12 mouse cellular contexts compared by ENCODE assay signal in the genomic region with DNA sequence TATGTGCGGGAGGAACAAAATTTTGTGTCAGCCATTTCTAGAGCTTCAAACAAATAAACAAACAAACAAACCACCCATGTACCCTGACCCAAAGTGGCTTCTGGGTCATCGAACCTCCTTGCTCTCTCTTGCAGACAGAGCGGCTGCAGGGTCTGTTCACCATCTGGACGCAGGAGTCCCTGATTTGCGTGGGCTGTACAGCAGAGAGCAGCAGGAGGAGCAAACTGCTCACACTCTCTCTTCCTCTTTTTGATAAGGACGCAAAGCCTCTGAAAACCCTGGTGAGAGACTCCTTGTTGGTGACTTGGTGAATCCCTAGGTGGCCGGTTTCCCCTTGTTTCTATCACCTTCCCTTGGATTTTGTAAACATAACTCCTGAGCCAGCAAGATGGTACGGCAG. TPM values are rescaled to one million over a fixed set of nuclear protein-coding genes. Genes with fewer than 3 reads are reported as not detected.
DNase-seq lines count a peak whose midpoint lies in the region; ATAC-seq and TF ChIP-seq lines count a peak whose summit lies in the region.
"Had no signal": no experiment of that assay in that cellular context is flagged by ENCODE, and none has a peak within 500 bp of the region (broad histone marks: within the 10 kb centered on the region; RNA-seq: fewer than 3 reads in every experiment).

No protein-coding gene starts in this region.

- peak; percentile 89 for TF ChIP-seq EP300 in CH12.LX (IDR thresholded peaks at IDR 0.05; ENCODE audit: low read length)

- ATAC-seq in common myeloid progenitor, adult 5-6 weeks (replicated peaks; ENCODE audit: low read depth, poor library complexity, severe bottlenecking), result peak; percentile 60
- no peak for ATAC-seq in intestine, embryonic 16.5 days
- ATAC-seq: forebrain, embryonic 15.5 days had no signal

- DNase-seq in spleen, postnatal 36 days (ENCODE audit: low spot score in 2 of 2), result peak; percentile 32 to 46
- no peak for DNase-seq in spleen, postnatal 4 days (ENCODE audit: low spot score in 2 of 2)
- peak; percentile 66 for DNase-seq in CH12.LX (ENCODE audit: extremely low read depth)
- DNase-seq in splenic B cell, adult 2 months (ENCODE audit: low read depth, low spot score), result peak; percentile 54
- DNase-seq in testis, postnatal 10 days (ENCODE audit: low spot score), result no peak

- H3K9ac ChIP-seq in CH12.LX (ENCODE audit: insufficient read depth, low read depth), result no peak overlapping the region
- H3K9ac ChIP-seq in intestine, embryonic 16.5 days (ENCODE audit: low read depth, low read length), result no peak overlapping the region
- H3K9ac ChIP-seq: embryonic facial prominence, embryonic 12.5 days; forebrain, embryonic 15.5 days; hindbrain, embryonic 12.5 days had no signal

- H3K27ac ChIP-seq in CH12.LX (ENCODE audit: insufficient read depth, low read depth), result no peak overlapping the region
- H3K27ac ChIP-seq in intestine, embryonic 16.5 days (ENCODE audit: low read length), result no peak overlapping the region
- H3K27ac ChIP-seq: embryonic facial prominence, embryonic 12.5 days; forebrain, embryonic 15.5 days; heart, embryonic 10.5 days; hindbrain, embryonic 12.5 days had no signal

- no peak for TF ChIP-seq POLR2A in CH12.LX (IDR thresholded peaks at IDR 0.05; ENCODE audit: low read depth, low read length)

- no peak overlapping the region for H3K4me3 ChIP-seq in CH12.LX (replicated peaks in 1 of 3; ENCODE audit: low read depth in 2 of 3, low read length in 2 of 3, poor library complexity in 1 of 3)
- H3K4me3 ChIP-seq in intestine, embryonic 16.5 days (ENCODE audit: low read length), result no peak overlapping the region
- H3K4me3 ChIP-seq: embryonic facial prominence, embryonic 12.5 days; forebrain, embryonic 15.5 days; heart, embryonic 10.5 days; hindbrain, embryonic 12.5 days had no signal

- peaks cover 7 to 23% of the 10 kb centered on the region in 2 experiments for H3K4me1 ChIP-seq in CH12.LX (ENCODE audit: control insufficient read depth in 1 of 2, insufficient read depth in 2 of 2)
- no peaks in the 10 kb centered on the region for H3K4me1 ChIP-seq in intestine, embryonic 16.5 days (ENCODE audit: control insufficient read depth, insufficient read depth, low read length)
- H3K4me1 ChIP-seq: embryonic facial prominence, embryonic 12.5 days; forebrain, embryonic 15.5 days; heart, embryonic 10.5 days; hindbrain, embryonic 12.5 days had no signal

- peaks cover 0 to 24% of the 10 kb centered on the region in 2 experiments for H3K36me3 ChIP-seq in CH12.LX (replicated peaks in 1 of 2; ENCODE audit: control insufficient read depth in 1 of 2, insufficient read depth in 1 of 2, low read length in 1 of 2)
- no peaks in the 10 kb centered on the region for H3K36me3 ChIP-seq in splenic B cell, adult 2 months (ENCODE audit: control insufficient read depth, insufficient read depth, low read length, poor library complexity, severe bottlenecking)
- H3K36me3 ChIP-seq in intestine, embryonic 16.5 days (ENCODE audit: control insufficient read depth, insufficient read depth, low read length), result no peaks in the 10 kb centered on the region
- H3K36me3 ChIP-seq: embryonic facial prominence, embryonic 12.5 days; forebrain, embryonic 15.5 days; heart, embryonic 10.5 days; hindbrain, embryonic 12.5 days had no signal

- peaks cover 5% of the 10 kb centered on the region for H3K9me3 ChIP-seq in CH12.LX (replicated peaks; ENCODE audit: low read length)
- no peaks in the 10 kb centered on the region for H3K9me3 ChIP-seq in intestine, embryonic 16.5 days (ENCODE audit: control insufficient read depth, low read length)
- H3K9me3 ChIP-seq: embryonic facial prominence, embryonic 12.5 days; heart, embryonic 10.5 days had no signal

- WGBS in intestine, embryonic 16.5 days, result 80% methylated on average over 8 of the region's 8 CpGs

- no peaks in the 10 kb centered on the region for H3K27me3 ChIP-seq in CH12.LX (replicated peaks)
- H3K27me3 ChIP-seq in splenic B cell, adult 2 months (ENCODE audit: control insufficient read depth, insufficient read depth, low read length, poor library complexity, severe bottlenecking), result no peaks in the 10 kb centered on the region
- H3K27me3 ChIP-seq in intestine, embryonic 16.5 days (replicated peaks; ENCODE audit: control insufficient read depth, insufficient read depth, low read length), result no peaks in the 10 kb centered on the region
- H3K27me3 ChIP-seq: embryonic facial prominence, embryonic 12.5 days; forebrain, embryonic 15.5 days; hindbrain, embryonic 12.5 days had no signal

- TF ChIP-seq CTCF in CH12.LX (conservative IDR thresholded peaks at IDR 0.05 in 1 of 2, IDR thresholded peaks at IDR 0.05 in 1 of 2; ENCODE audit: low read depth in 2 of 2, low read length in 2 of 2), result no peak

- dilution Hi-C loops in CH12.LX (cut with MboI; ENCODE audit: extremely low pct_ligation_motif_present, extremely low pct_unique_long_range_greater_than_20kb, low sequenced_read_pairs), result no loop called here

- no peak for TF ChIP-seq RAD21 in CH12.LX (IDR thresholded peaks at IDR 0.05; ENCODE audit: low read depth, low read length)

- in situ Hi-C loops in CH12.LX (cut with MboI; ENCODE audit: low pct_ligation_motif_present, low pct_unique_long_range_greater_than_20kb, low sequenced_read_pairs), result no loop called here

- H3K79me2 ChIP-seq in CH12.LX (replicated peaks; ENCODE audit: control insufficient read depth, extremely low read depth, insufficient read depth, poor library complexity, severe bottlenecking), result no peaks in the 10 kb centered on the region

- peak overlapping the region; percentile 45 for H3K4me2 ChIP-seq in CH12.LX (ENCODE audit: insufficient read depth, low read depth, poor library complexity, severe bottlenecking)
- H3K4me2 ChIP-seq in intestine, embryonic 16.5 days (ENCODE audit: low read depth, low read length), result no peak overlapping the region
- H3K4me2 ChIP-seq: embryonic facial prominence, embryonic 12.5 days; forebrain, embryonic 15.5 days; hindbrain, embryonic 12.5 days had no signal

TF ChIP-seq in CH12.LX, 34 proteins besides CTCF, POLR2A, EP300 and RAD21:
- no peak for TF ChIP-seq ZMIZ1 (IDR thresholded peaks at IDR 0.05; ENCODE audit: low read depth, low read length)
- TF ChIP-seq IRF4 (IDR thresholded peaks at IDR 0.05; ENCODE audit: low read depth, low read length), result peak; percentile 88
- TF ChIP-seq MXI1 (IDR thresholded peaks at IDR 0.05; ENCODE audit: low read depth, low read length), result no peak; the same call in 1 of the 2 replicates
- TF ChIP-seq ZKSCAN1 (IDR thresholded peaks at IDR 0.05; ENCODE audit: borderline replicate concordance, low read depth, low read length), result no peak
- TF ChIP-seq HCFC1 (IDR thresholded peaks at IDR 0.05; ENCODE audit: low read depth, low read length), result no peak
- 0 out of 2 replicates have a peak, but pooled peaks have one; percentile 25 for TF ChIP-seq BHLHE40 (IDR thresholded peaks at IDR 0.05; ENCODE audit: low read depth, low read length)
- TF ChIP-seq MAZ (IDR thresholded peaks at IDR 0.05; ENCODE audit: low read depth, low read length), result no peak
- no peak for TF ChIP-seq TBP (conservative IDR thresholded peaks at IDR 0.05; ENCODE audit: low read depth, low read length)
- TF ChIP-seq RCOR1 (conservative IDR thresholded peaks at IDR 0.05; ENCODE audit: low read depth, low read length), result no peak

RNA-seq across cellular contexts. Expression of a gene that starts 15.5 kb away (rescaled TPM):
- total RNA-seq in CH12.LX (2012; rRNA removed), result 1.3 TPM in 2 replicates
- total RNA-seq in CH12.LX (2014; rRNA removed), result 0.36 and 0.63 TPM in 2 replicates
- 1.3 and 1.5 TPM in 2 replicates for polyA plus RNA-seq in CH12.LX (2012; ENCODE audit: insufficient read length, low read depth)
- 2.6 and 9.0 TPM in 2 replicates for total RNA-seq in common myeloid progenitor, adult 5-6 weeks (2017)
- 2.6 and 2.8 TPM in 2 replicates for polyA plus RNA-seq in intestine, embryonic 16.5 days (2015; fragmentation: Nextera tagmentation; extraction: Ambion mirVana)

RNA-seq across cellular contexts. Expression of a gene that starts 38.8 kb away (rescaled TPM):
- 9.6 and 12.3 TPM in 2 replicates for total RNA-seq in CH12.LX (2012; rRNA removed)
- 12.7 and 15.4 TPM in 2 replicates for total RNA-seq in CH12.LX (2014; rRNA removed)
- 17.4 and 21.5 TPM in 2 replicates for polyA plus RNA-seq in CH12.LX (2012; ENCODE audit: insufficient read length, low read depth)
- total RNA-seq in common myeloid progenitor, adult 5-6 weeks (2017), result 3.0 and 3.2 TPM in 2 replicates
- 0.77 and 1.4 TPM in 2 replicates for polyA plus RNA-seq in intestine, embryonic 16.5 days (2015; fragmentation: Nextera tagmentation; extraction: Ambion mirVana)

RNA-seq across cellular contexts. Expression of a gene that starts 50.7 kb away (rescaled TPM):
- total RNA-seq in CH12.LX (2012; rRNA removed), result not detected in 2 replicates
- not detected in 2 replicates for total RNA-seq in CH12.LX (2014; rRNA removed)
- not detected in 2 replicates for polyA plus RNA-seq in CH12.LX (2012; ENCODE audit: insufficient read length, low read depth)
- total RNA-seq in common myeloid progenitor, adult 5-6 weeks (2017), result 34.6 and 40.7 TPM in 2 replicates
- polyA plus RNA-seq in intestine, embryonic 16.5 days (2015; fragmentation: Nextera tagmentation; extraction: Ambion mirVana), result 0.44 and 0.68 TPM in 2 replicates
- polyA plus RNA-seq: heart, embryonic 14.5 days had no signal

Comparison
In these comparisons a context has a peak if more than half of its experiments do, and no peak if none do; other contexts are left out.
1. DNase-seq: peak in spleen, postnatal 36 days (2 of 2), CH12.LX (single experiment) and splenic B cell, adult 2 months (single experiment); none in spleen, postnatal 4 days (0 of 2) and testis, postnatal 10 days (single experiment).
2. RNA of a gene that starts 50.7 kb away (total RNA-seq): 34.6 to 40.7 TPM in common myeloid progenitor, adult 5-6 weeks; not detected in CH12.LX; every median in the first group is over 10 times any median in the second.